Mouse (Mus musculus): ENCODE data around the gene Olfr470.
"Not testable (repeated sequence)": the region's sequence is repeated elsewhere in the genome, so short reads cannot be mapped to it uniquely, and the experiment has no call there.

The Olfr470 gene

DNA sequence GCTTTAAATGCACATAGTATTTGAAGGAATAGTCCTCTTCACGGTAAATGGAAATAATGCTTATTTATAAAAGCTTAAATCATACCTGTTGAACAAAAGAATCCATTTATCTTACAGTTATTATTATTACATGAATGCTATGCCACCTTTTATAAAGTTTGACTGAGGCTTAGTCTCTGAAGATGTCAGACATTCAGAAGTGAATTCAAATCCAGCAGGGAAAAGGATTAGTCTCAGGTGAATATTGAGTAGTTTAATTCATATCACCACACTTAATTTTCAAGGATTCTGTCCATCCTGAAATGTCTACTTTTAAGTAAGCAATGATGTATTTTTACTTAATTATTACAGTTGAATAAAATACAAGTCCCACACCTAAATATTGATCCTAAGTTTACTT lies at the start of gene Olfr470:
Gene Olfr470, minus strand, starts transcription at position 101 of the 400 bp plus-strand sequence.
- DNase-seq = not testable (repeated sequence)

DNA sequence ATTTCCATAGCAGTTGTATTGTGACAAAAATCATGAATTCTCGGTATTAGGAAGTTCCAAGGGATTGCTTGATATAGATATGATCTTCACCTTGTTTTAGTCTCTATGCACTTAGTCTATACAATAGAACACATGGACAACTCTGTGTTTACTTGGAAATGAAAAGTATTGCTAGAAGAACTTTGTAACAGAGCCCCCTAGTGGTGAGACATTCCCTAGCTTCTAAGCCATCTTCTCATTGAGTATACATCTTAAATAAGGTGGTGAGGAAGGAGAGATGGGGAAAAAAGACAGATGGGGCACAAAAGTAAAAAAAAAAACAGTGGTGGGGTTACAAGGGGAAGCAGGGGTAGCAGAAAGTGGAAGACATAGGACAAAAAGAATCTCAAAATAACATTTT lies 5.6 kb downstream of the Olfr470 start:
- no peak for DNase-seq

DNA sequence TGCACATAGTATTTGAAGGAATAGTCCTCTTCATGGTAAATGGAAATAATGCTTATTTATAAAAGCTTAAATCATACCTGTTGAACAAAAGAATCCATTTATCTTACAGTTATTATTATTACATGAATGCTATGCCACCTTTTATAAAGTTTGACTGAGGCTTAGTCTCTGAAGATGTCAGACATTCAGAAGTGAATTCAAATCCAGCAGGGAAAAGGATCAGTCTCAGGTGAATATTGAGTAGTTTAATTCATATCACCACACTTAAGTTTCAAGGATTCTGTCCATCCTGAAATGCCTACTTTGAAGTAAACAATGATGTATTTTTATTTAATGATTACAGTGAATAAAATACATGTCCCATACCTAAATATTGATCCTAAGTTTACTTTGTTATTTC lies 21.8 kb downstream of the Olfr470 start, which contains the start of gene Olfr469:
Gene Olfr469, minus strand, starts transcription at position 101 of the 400 bp plus-strand sequence.
- DNase-seq = not testable (repeated sequence)

DNA sequence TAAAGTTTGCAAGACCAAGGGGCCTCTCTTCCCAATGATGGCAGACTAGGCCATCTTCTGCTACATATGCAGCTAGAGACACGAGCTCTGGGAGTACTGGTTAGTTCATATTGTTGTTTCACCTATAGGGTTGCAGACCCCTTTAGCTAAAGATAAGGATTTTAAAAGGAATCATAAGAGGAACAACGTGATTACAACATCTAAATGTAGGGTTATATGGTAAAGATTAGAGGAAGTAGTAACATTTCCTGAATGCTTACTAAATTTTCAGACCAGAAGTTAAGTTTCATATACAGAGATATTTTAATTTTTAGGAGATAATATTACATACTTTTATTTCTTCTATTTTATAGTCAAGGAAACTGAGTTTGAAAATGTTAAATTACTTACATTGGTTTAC lies 23.4 kb downstream of the Olfr470 start:
- DNase-seq = not testable (repeated sequence)

DNA sequence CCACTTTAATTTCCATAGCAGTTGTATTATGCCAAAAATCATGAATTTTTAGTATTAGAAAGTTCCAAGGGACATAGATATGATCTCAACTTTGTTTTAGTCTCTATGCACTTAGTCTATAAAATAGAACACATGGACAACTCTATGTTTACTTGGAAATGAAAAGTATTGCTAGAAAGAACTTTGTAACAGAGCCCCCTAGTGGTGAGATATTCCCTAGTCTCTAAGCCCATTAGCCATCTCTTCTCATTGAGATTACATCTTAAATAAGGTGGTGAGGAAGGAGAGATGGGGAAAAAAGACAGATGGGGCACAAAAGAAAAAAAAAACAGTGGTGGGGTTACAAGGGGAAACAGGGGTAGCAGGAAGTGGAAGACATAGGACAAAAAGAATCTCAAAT lies 27.8 kb downstream of the Olfr470 start:
- DNase-seq = no peak

DNA sequence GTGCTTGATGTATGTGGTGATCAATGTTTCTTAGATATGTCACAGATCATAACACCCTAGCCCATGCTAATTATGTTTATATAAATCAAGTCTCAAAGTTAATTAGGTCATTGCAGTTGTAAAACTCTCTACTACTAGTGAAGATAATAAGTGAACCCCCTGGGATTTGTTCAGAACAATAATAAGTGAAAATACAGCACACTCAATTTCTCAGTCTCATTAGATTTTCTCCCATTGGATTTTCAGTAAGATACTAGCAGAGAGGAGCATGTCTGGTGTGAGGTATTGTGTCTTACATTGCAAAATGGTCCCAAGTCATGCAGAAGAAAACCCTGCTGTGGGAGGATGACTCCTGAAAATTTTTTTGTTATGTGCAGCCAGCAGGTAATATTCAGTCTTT lies 35.3 kb downstream of the Olfr470 start, which contains the start of gene Olfr467:
Gene Olfr467, plus strand, starts transcription at position 301 of the 400 bp plus-strand sequence.
- DNase-seq = no peak

DNA sequence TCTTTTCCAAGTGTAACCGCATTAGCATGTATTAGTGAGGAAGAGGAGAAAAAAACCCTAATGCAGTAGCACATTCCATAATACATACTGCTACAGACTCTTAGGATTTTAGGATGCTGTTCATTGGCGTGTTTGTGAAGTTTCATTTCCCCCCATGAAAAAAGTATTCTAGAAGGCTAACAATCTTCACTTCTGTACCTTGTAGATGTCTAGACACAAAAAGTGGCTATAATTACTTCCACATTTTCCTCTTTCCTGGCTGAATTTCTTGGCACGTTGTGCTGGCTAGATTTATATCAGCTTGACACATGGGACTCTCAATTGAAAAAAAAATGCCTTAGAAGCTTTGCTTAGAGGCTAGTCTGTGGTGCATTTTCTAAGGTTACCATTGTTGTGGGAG lies 45.2 kb downstream of the Olfr470 start:
- no peak for DNase-seq

DNA sequence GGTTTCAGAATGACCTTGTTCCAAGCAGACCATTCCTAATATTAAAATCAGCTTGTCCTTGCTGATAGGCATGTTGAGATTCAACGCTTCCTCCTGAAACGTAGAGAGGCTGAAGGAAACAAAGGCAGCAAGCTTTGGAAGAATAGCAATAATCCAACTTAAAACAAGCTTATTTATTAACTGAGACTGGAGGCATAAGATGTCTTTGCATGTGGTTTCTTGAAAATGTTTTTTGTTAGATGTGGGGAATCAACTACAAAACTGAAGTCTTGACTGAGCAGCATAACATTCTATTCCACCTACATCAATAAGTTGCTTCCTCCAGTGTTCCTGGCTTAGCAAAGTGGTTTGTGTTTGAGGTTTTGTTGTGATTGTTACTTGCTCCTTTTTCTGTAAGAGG lies 46.2 kb downstream of the Olfr470 start, which contains the start of gene Ovch2:
Gene Ovch2, minus strand, starts transcription at position 101 of the 400 bp plus-strand sequence.
- DNase-seq = no peak

DNA sequence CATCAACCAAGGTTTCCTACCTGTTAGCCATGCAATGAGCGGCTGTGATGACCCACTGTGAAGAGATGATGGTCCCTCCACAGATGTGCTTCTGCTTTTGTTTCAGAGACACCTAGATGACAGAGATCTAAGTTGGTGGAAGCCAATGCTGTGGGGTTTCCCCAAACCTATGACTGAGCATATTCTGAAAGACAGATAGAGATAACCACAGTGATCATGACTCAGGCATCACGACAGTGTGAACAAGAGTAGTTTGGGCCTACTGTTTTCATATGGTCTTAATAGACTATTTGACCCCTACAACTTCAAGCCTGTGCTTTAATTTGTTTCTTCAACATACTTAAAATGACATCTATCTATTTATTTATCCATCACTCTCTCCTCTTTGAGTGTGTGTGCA lies 50.8 kb downstream of the Olfr470 start:
- DNase-seq = no peak
